Mouse (Mus musculus) midbrain, embryonic 16.5 days (tissue): ENCODE data around the gene Gm9970. TPM values are rescaled to one million over a fixed set of nuclear protein-coding genes. Genes with fewer than 3 reads are reported as not detected.

ENCODE experiments used
- ATAC-seq: fragments of 200-750 bp; cut with Nextera tagmentation; 2 replicates; pipeline ENCODE4 v1.8.0; 2017; ENCODE audit warnings: moderate TSS enrichment
- H3K27ac ChIP-seq: fragments of 300-500 bp; sonication (generic); 2 replicates; pipeline ENCODE4 v1.5.1; 2014; ENCODE audit warnings: mild to moderate bottlenecking, low read length, mixed read lengths
- H3K27me3 ChIP-seq: fragments of 300-500 bp; sonication (generic); 2 replicates; pipeline ENCODE4 v1.6.1; 2014; ENCODE audit warnings: low read depth, low read length, mixed read lengths; ENCODE audit not compliant: control insufficient read depth, insufficient read depth
- H3K36me3 ChIP-seq: fragments of 300-500 bp; sonication (generic); 2 replicates; pipeline ENCODE4 v1.6.1; 2014; ENCODE audit warnings: mild to moderate bottlenecking, low read length, moderate library complexity, mixed read lengths; ENCODE audit not compliant: control insufficient read depth, insufficient read depth
- H3K4me1 ChIP-seq: fragments of 300-500 bp; sonication (generic); 2 replicates; pipeline ENCODE4 v1.6.1; 2014; ENCODE audit warnings: mild to moderate bottlenecking, low read length, mixed read lengths; ENCODE audit not compliant: control insufficient read depth, insufficient read depth
- H3K4me2 ChIP-seq: fragments of 300-500 bp; sonication (generic); 2 replicates; pipeline ENCODE4 v1.6.1; 2014; ENCODE audit warnings: mild to moderate bottlenecking, low read length, mixed read lengths
- H3K4me3 ChIP-seq: fragments of 300-500 bp; sonication (generic); 2 replicates; pipeline ENCODE4 v1.5.1; 2014; ENCODE audit warnings: low read depth, mild to moderate bottlenecking, low read length, moderate library complexity, mixed read lengths
- H3K9ac ChIP-seq: fragments of 300-500 bp; sonication (generic); 2 replicates; pipeline ENCODE4 v1.6.1; 2014; ENCODE audit warnings: low read depth, low read length, mixed read lengths
- H3K9me3 ChIP-seq: fragments of 300-500 bp; sonication (generic); replicated peaks from 2 replicates; pipeline ENCODE4 v1.6.1; 2014; ENCODE audit warnings: mild to moderate bottlenecking, low read length, mixed read lengths; ENCODE audit not compliant: control insufficient read depth, poor library complexity, severe bottlenecking
- WGBS: fragments of 180-500 bp; shearing (Covaris S2); extraction: QIAGEN DNeasy Blood & Tissue Kit; methylation state at CpG from one replicate; pipeline ENCODE4 v1.1.7; 2014; 5-methylcytosine and 5-hydroxymethylcytosine counted together
- polyA plus RNA-seq: library from polyadenylated mRNA; unstranded; fragments of >200 nt; fragmentation: Nextera tagmentation; extraction: Ambion mirVana; gene quantifications from 2 replicates; pipeline ENCODE4 v1.2.1, GENCODE M21; 2015

The Gm9970 gene
- polyA plus RNA-seq, 1 experiment from 2014 or later = 0.62 TPM

- no peak overlapping the region for H3K4me3 ChIP-seq
- 89% methylated on average over 27 of the region's 27 CpGs for WGBS
- H3K27me3 ChIP-seq = no peaks in the 10 kb centered on the region
- H3K27ac ChIP-seq = no peak overlapping the region
- peaks cover 16% of the 10 kb centered on the region for H3K4me1 ChIP-seq
- no peak overlapping the region for H3K4me2 ChIP-seq
- H3K9me3 ChIP-seq = peaks cover 5% of the 10 kb centered on the region
- H3K36me3 ChIP-seq = peaks cover 62% of the 10 kb centered on the region
- no peak overlapping the region for H3K9ac ChIP-seq
- no peak for ATAC-seq
These were observed 40.7 kb downstream of the Gm9970 start for GRCm38 (mm10) chr5:31200327-31200768.

- ATAC-seq = no peak
- Histone ChIP-seq H3K9ac (no peak overlapping the region), H3K4me2 (no peak overlapping the region), H3K9me3 (peaks cover 5% of the 10 kb centered on the region), H3K27me3 (no peaks in the 10 kb centered on the region), H3K4me1 (peaks cover 16% of the 10 kb centered on the region), H3K27ac (no peak overlapping the region), H3K4me3 (no peak overlapping the region), H3K36me3 (peaks cover 65% of the 10 kb centered on the region)
- WGBS = 88% methylated on average over 9 of the region's 9 CpGs
These were observed 41.1 kb downstream of the Gm9970 start for GRCm38 (mm10) chr5:31199893-31200292.

GRCm38 (mm10) chr5:31199321-31199892, 41.6 kb downstream of the Gm9970 start:
- Histone ChIP-seq H3K4me1 (peaks cover 18% of the 10 kb centered on the region), H3K4me3 (no peak overlapping the region), H3K9ac (no peak overlapping the region), H3K9me3 (peaks cover 5% of the 10 kb centered on the region), H3K36me3 (peaks cover 63% of the 10 kb centered on the region), H3K27me3 (no peaks in the 10 kb centered on the region), H3K4me2 (no peak overlapping the region), H3K27ac (no peak overlapping the region)
- ATAC-seq = no peak
- WGBS = 93% methylated on average over 19 of the region's 19 CpGs

DNA sequence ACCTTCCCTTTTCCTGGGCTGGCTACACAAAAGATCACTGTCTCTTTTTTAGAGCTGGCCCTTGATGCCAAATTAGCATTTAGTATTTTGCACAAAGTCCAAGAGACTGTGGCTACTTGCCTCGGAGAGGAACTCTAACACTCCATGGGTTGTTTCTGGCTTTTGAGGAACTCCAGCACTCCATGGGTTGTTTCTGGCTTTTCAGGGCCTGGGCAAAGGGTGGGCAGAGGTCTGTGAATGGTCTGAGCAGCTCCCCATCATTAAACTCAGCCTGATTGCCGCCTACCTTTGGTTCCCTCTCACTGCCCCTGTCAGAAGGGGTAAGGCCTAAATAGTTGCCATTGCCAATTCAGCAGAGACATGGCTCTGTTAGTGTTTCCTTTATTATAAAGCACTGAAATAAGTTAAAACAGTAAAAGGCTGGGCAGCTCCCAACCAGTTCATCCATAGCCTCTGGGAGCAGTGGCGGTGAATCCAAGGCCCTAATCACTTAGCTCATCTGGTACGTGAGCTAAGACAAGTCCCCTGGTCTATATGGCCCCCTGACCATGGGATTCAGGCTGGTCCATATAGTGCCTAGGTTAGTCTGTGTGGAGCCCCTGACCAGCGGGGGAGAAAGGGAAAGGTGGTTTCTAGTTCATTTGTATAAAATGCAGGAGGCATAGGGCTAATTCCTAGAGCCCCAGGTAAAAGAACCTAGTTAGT, 42.3 kb downstream of the Gm9970 start:
- H3K4me2 ChIP-seq = no peak overlapping the region
- no peak for ATAC-seq
- H3K36me3 ChIP-seq = peaks cover 60% of the 10 kb centered on the region
- H3K4me3 ChIP-seq = no peak overlapping the region
- WGBS = 88% methylated on average over 5 of the region's 5 CpGs
- no peaks in the 10 kb centered on the region for H3K27me3 ChIP-seq
- no peak overlapping the region for H3K9ac ChIP-seq
- peaks cover 24% of the 10 kb centered on the region for H3K4me1 ChIP-seq
- H3K27ac ChIP-seq = no peak overlapping the region
- peaks cover 5% of the 10 kb centered on the region for H3K9me3 ChIP-seq

- H3K4me3 ChIP-seq = no peak overlapping the region
- WGBS = 85% methylated on average over 9 of the region's 9 CpGs
- ATAC-seq = no peak
- peaks cover 56% of the 10 kb centered on the region for H3K36me3 ChIP-seq
- H3K4me1 ChIP-seq = peaks cover 24% of the 10 kb centered on the region
- no peak overlapping the region for H3K4me2 ChIP-seq
- no peak overlapping the region for H3K27ac ChIP-seq
- no peaks in the 10 kb centered on the region for H3K27me3 ChIP-seq
- H3K9me3 ChIP-seq = peaks cover 5% of the 10 kb centered on the region
- no peak overlapping the region for H3K9ac ChIP-seq
These were observed 42.9 kb downstream of the Gm9970 start for GRCm38 (mm10) chr5:31198170-31198569.

- peaks cover 5% of the 10 kb centered on the region for H3K9me3 ChIP-seq
- peaks cover 23% of the 10 kb centered on the region for H3K4me1 ChIP-seq
- H3K9ac ChIP-seq = no peak overlapping the region
- ATAC-seq = no peak
- no peak overlapping the region for H3K4me3 ChIP-seq
- H3K27me3 ChIP-seq = no peaks in the 10 kb centered on the region
- no peak overlapping the region for H3K27ac ChIP-seq
- WGBS = 95% methylated on average over 12 of the region's 12 CpGs
- peaks cover 51% of the 10 kb centered on the region for H3K36me3 ChIP-seq
- H3K4me2 ChIP-seq = no peak overlapping the region
These were observed 44.0 kb downstream of the Gm9970 start for GRCm38 (mm10) chr5:31197072-31197471.

GRCm38 (mm10) chr5:31196207-31196606, 44.8 kb downstream of the Gm9970 start:
- WGBS = 97% methylated on average over 10 of the region's 10 CpGs
- Histone ChIP-seq H3K9ac (no peak overlapping the region), H3K36me3 (peaks cover 51% of the 10 kb centered on the region), H3K4me1 (peaks cover 29% of the 10 kb centered on the region), H3K4me2 (no peak overlapping the region), H3K9me3 (peaks cover 5% of the 10 kb centered on the region), H3K4me3 (no peak overlapping the region), H3K27ac (no peak overlapping the region), H3K27me3 (no peaks in the 10 kb centered on the region)
- no peak for ATAC-seq

DNA sequence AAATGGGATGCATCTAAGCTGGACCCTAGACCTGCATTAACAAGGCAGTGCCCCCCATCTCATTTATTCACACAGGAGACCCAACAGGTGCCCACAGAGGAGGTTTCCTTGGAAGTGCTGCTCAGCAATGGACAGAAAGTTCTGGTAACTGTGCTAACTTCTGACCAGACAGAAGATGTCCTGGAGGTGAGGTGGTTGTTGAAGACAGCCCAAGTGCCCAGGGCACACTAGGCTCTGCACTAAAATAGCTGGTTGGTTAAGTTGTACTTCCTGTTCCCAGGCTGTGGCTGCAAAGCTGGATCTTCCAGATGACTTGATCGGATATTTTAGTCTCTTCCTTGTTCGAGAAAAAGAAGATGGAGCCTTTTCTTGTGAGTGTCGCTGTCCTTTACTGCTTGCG, 45.4 kb downstream of the Gm9970 start:
- H3K9ac ChIP-seq = no peak overlapping the region
- no peak overlapping the region for H3K4me2 ChIP-seq
- ATAC-seq = no peak
- H3K4me3 ChIP-seq = no peak overlapping the region
- H3K9me3 ChIP-seq = peaks cover 5% of the 10 kb centered on the region
- no peaks in the 10 kb centered on the region for H3K27me3 ChIP-seq
- 93% methylated on average over 4 of the region's 4 CpGs for WGBS
- peaks cover 54% of the 10 kb centered on the region for H3K36me3 ChIP-seq
- H3K4me1 ChIP-seq = peaks cover 23% of the 10 kb centered on the region
- H3K27ac ChIP-seq = no peak overlapping the region
